Mouse (Mus musculus) lung, postnatal 0 days (tissue): ENCODE data around the gene Arhgef25. TPM values are rescaled to one million over a fixed set of nuclear protein-coding genes. Genes with fewer than 3 reads are reported as not detected.

Experiments
- ATAC-seq: fragments of 200-750 bp; cut with Nextera tagmentation; 2 replicates; pipeline ENCODE4 v1.8.0; 2017; ENCODE audit warnings: moderate library complexity
- DNase-seq: peaks from one replicate; pipeline ENCODE4 v3.0.0-alpha.2; 2016; ENCODE audit warnings: low spot score
- H3K27ac ChIP-seq: fragments of 300-500 bp; sonication (generic); 2 replicates; pipeline ENCODE4 v1.5.1; 2014; ENCODE audit warnings: antibody characterized with exemption, mild to moderate bottlenecking, low read length, mixed read lengths
- H3K27me3 ChIP-seq: fragments of 300-500 bp; sonication (generic); replicated peaks from 2 replicates; pipeline ENCODE4 v1.6.1; 2014; ENCODE audit warnings: low read length, mixed read lengths; ENCODE audit not compliant: insufficient read depth
- H3K36me3 ChIP-seq: fragments of 300-500 bp; sonication (generic); 2 replicates; pipeline ENCODE4 v1.6.1; 2014; ENCODE audit warnings: low read length, mixed read lengths; ENCODE audit not compliant: insufficient read depth
- H3K4me1 ChIP-seq: fragments of 300-500 bp; sonication (generic); 2 replicates; pipeline ENCODE4 v1.6.1; 2014; ENCODE audit warnings: antibody characterized with exemption, low read depth, low read length, mixed read lengths; ENCODE audit not compliant: insufficient read depth
- H3K4me2 ChIP-seq: fragments of 300-500 bp; sonication (generic); replicated peaks from 2 replicates; pipeline ENCODE4 v1.6.1; 2014; ENCODE audit warnings: low read depth, mild to moderate bottlenecking, low read length, moderate library complexity, mixed read lengths
- H3K4me3 ChIP-seq: fragments of 300-500 bp; sonication (generic); 2 replicates; pipeline ENCODE4 v1.5.1; 2014; ENCODE audit warnings: low read depth, low read length
- H3K9ac ChIP-seq: fragments of 300-500 bp; sonication (generic); replicated peaks from 2 replicates; pipeline ENCODE4 v1.6.1; 2014; ENCODE audit warnings: low read depth, mild to moderate bottlenecking
- H3K9me3 ChIP-seq: fragments of 300-500 bp; sonication (generic); 2 replicates; pipeline ENCODE4 v1.6.1; 2016; ENCODE audit warnings: low read length, mixed read lengths
- CTCF ChIP-seq: IDR thresholded peaks from 2 replicates; pipeline ENCODE4 v1.5.1; 2016; ENCODE audit warnings: antibody characterized with exemption, mild to moderate bottlenecking
- EP300 ChIP-seq: IDR thresholded peaks from 2 replicates; pipeline ENCODE4 v1.6.1; 2016; ENCODE audit warnings: antibody characterized with exemption, mild to moderate bottlenecking, control low read depth
- WGBS: fragments of 180-500 bp; shearing (Covaris S2); extraction: QIAGEN DNeasy Blood & Tissue Kit; methylation state at CpG from one replicate; pipeline ENCODE4 v1.1.7; 2014; 5-methylcytosine and 5-hydroxymethylcytosine counted together
- polyA plus RNA-seq: library from polyadenylated mRNA; unstranded; fragments of >200 nt; fragmentation: Nextera tagmentation; extraction: Ambion mirVana; gene quantifications from 2 replicates; pipeline ENCODE4 v1.2.1, GENCODE M21; 2015

Gene Arhgef25
- polyA plus RNA-seq, 1 experiment from 2014 or later: 27.9 TPM

DNA sequence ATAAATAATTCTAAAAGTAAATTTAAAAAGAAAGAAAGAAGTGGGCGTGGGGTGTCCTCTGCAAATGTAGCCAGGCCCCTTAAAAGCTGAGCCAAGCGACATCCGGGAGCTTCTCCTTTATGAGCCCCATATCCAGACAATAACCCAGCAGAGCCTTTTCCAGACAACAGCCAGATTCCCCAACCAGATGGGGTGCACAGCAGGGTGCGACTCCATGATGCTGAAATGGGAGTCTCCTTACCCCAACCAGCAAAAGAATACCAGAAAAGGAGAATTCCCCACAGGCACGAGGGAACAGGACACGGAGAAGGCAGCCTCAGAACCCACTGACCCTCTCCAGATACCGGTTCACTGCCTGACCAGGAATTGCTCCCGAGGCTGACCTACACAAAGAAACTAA lies 46.7 kb downstream of the Arhgef25 start:
- WGBS: 85% methylated on average over 8 of the region's 8 CpGs
- Histone ChIP-seq H3K9ac (no peak overlapping the region), H3K4me3 (no peak overlapping the region), H3K4me1 (no peaks in the 10 kb centered on the region), H3K36me3 (no peaks in the 10 kb centered on the region), H3K27me3 (no peaks in the 10 kb centered on the region), H3K9me3 (no peaks in the 10 kb centered on the region), H3K27ac (no peak overlapping the region), H3K4me2 (no peak overlapping the region)
- no peak for DNase-seq
- TF ChIP-seq CTCF (no peak), EP300 (no peak)
- no peak for ATAC-seq

DNA sequence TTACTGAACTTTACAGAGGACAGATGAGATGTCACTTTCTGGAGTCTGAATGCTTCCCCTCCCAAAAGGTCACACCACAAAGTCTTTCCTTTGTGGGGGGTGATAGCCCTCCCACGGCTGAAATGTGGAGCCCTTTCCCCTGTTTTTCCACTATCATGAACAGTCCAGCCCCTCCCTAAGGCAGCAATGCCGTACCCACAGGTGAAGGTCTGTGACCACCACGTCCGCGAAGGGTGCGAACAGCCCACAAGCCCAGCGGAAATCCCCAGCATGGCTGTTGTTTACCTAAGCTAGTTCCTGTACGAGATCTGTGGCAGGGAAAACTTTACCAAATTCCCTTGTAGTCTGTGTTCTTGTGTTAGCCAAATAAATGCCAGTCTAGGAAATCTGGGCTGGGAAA lies 48.4 kb downstream of the Arhgef25 start:
- ATAC-seq: no peak
- Histone ChIP-seq H3K4me2 (no peak overlapping the region), H3K27me3 (no peaks in the 10 kb centered on the region), H3K36me3 (no peaks in the 10 kb centered on the region), H3K4me1 (no peaks in the 10 kb centered on the region), H3K4me3 (no peak overlapping the region), H3K9ac (no peak overlapping the region), H3K9me3 (no peaks in the 10 kb centered on the region), H3K27ac (no peak overlapping the region)
- no peak for DNase-seq
- TF ChIP-seq EP300 (no peak), CTCF (no peak)
- WGBS: 39% methylated on average over 8 of the region's 8 CpGs

DNA sequence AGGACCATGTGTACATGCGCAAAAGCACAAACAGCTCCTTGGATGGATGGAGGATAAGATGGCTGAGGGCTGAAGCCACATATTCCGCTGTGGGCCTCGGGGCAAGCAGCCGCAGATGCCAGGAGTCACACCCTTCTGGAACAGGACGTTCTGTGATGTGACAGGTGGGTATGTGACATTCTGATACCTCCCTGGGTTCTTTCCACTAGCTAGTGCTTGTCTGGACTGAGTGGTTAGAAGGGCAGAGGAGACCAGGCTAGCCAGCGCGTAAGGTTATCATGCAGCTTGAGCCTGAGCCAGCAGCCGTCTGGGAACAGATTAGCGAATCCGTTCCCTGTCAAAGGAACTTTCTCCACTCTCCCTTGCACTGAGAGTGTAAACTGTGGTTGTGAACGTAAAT lies 48.9 kb downstream of the Arhgef25 start:
- Histone ChIP-seq H3K4me1 (no peaks in the 10 kb centered on the region), H3K9ac (no peak overlapping the region), H3K4me3 (no peak overlapping the region), H3K36me3 (no peaks in the 10 kb centered on the region), H3K4me2 (no peak overlapping the region), H3K27me3 (no peaks in the 10 kb centered on the region), H3K27ac (no peak overlapping the region), H3K9me3 (no peaks in the 10 kb centered on the region)
- TF ChIP-seq CTCF: no peak
- TF ChIP-seq EP300: no peak
- ATAC-seq (no peak), DNase-seq (no peak)
- WGBS: 65% methylated on average over 11 of the region's 11 CpGs

DNA sequence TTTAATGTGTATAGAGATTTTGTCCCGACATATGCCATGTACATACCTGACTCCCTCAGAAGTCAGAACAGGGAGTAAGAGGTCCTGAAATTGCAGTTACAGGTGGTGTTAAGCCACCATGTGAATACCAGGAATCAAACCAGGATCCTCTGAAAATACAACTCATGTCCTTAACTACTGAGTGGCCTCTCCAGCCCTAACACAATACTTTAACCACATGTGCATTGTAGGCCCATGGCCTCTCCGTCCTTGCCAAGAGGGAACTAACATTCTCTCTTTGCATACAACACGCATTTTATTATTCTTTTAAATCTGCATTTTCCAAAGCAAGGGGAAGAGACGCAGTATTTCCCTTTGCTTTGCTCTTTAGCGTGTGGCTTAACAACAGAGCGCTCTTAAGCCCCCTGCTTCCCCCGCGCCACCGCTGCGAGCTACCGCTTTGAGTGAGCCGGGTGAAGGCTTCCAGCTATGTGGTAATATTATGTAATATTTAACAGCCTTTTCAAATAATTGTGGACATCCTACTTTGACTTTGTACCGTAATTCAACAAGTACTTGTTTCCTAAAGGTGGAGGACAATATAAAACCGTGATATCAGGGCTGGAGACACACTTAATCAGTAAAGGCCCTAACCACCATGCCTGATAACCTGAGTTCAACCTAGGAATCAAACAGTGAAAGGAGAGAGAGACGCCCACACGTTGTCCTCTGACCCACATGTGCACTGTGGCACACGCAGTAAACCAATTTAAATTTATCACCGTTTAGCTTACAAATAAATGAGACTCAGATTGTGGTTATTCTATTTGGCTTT lies 51.3 kb downstream of the Arhgef25 start:
- no peak overlapping the region for H3K9ac ChIP-seq
- TF ChIP-seq CTCF (no peak), EP300 (no peak)
- peak; percentile 44 for DNase-seq
- H3K27me3 ChIP-seq: no peaks in the 10 kb centered on the region
- ATAC-seq: peak; percentile 61; the same call in 1 of the 2 replicates
- no peaks in the 10 kb centered on the region for H3K9me3 ChIP-seq
- no peaks in the 10 kb centered on the region for H3K36me3 ChIP-seq
- no peak overlapping the region for H3K4me3 ChIP-seq
- H3K4me1 ChIP-seq: no peaks in the 10 kb centered on the region
- WGBS: 61% methylated on average over 18 of the region's 18 CpGs
- 0 out of 2 replicates have a peak overlapping the region, but pooled peaks have one; percentile 0 for H3K27ac ChIP-seq
- H3K4me2 ChIP-seq: no peak overlapping the region

DNA sequence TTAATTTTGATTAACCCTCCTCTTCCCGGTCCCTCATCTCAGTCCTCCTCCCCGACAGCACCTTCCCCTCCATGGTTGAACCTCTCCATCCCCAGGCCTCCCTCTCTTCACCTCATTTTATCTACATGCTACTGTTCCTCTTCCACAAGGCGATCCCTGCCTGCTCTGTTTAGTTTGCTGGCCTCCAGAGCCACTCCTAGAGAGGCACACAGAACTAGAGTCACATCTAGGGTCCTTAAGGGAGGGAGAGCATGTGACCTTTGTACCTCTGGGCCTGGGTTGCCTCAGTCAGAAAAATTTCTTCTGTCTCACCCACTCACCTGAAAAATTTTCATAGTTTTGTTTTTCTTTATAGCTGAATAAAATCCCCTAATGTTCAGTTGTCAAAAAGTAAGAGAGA lies 52.0 kb downstream of the Arhgef25 start:
- Histone ChIP-seq H3K4me1 (no peaks in the 10 kb centered on the region), H3K36me3 (no peaks in the 10 kb centered on the region), H3K27ac (no peak overlapping the region), H3K9me3 (no peaks in the 10 kb centered on the region), H3K27me3 (no peaks in the 10 kb centered on the region), H3K9ac (no peak overlapping the region), H3K4me2 (no peak overlapping the region), H3K4me3 (no peak overlapping the region)
- no peak for ATAC-seq
- TF ChIP-seq CTCF: no peak
- no peak for TF ChIP-seq EP300
- 62% methylated on average over 3 of the region's 3 CpGs for WGBS
- no peak for DNase-seq

DNA sequence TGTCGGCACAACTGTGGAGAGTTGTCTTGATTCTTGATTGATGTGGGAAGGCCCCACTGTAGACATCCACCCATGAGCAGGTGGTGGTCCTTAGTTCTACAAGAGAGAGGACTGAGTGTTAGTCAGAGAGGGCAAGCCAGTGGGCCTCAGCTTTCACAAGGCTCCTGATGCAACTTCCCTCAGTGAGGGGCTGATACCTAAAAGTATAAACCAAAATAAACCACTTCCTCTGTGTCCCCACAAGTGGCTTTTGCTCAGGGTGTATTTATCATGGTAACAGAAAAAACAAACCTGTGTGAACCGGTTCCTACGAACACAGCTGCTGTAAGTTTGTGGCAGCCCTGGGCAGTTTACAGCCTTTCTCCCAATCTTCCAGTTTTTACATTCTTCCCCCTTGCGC lies 53.4 kb downstream of the Arhgef25 start:
- no peak for TF ChIP-seq CTCF
- no peak for TF ChIP-seq EP300
- H3K9me3 ChIP-seq: no peaks in the 10 kb centered on the region
- H3K4me3 ChIP-seq: no peak overlapping the region
- no peak overlapping the region for H3K9ac ChIP-seq
- 70% methylated on average over 4 of the region's 4 CpGs for WGBS
- no peak overlapping the region for H3K27ac ChIP-seq
- ATAC-seq (no peak), DNase-seq (peak; percentile 52)
- H3K36me3 ChIP-seq: no peaks in the 10 kb centered on the region
- no peaks in the 10 kb centered on the region for H3K4me1 ChIP-seq
- H3K27me3 ChIP-seq: no peaks in the 10 kb centered on the region
- H3K4me2 ChIP-seq: no peak overlapping the region
